Mouse (Mus musculus) cortical plate, adult 2 months (tissue): ENCODE measurements around the gene Eif3i.

Experiments
- CTCF ChIP-seq: fragments of 200-500 bp; IDR thresholded peaks from 2 replicates; pipeline ENCODE4 v1.5.1; 2011; ENCODE audit warnings: mild to moderate bottlenecking, control low read depth, low read length; ENCODE audit not compliant: insufficient read depth; ENCODE audit errors: extremely low read depth
- POLR2A ChIP-seq: fragments of 200-500 bp; IDR thresholded peaks from 2 replicates; pipeline ENCODE4 v1.6.1; 2011; ENCODE audit warnings: mild to moderate bottlenecking, low read length, control low read depth; ENCODE audit not compliant: insufficient read depth; ENCODE audit errors: extremely low read depth

DNA sequence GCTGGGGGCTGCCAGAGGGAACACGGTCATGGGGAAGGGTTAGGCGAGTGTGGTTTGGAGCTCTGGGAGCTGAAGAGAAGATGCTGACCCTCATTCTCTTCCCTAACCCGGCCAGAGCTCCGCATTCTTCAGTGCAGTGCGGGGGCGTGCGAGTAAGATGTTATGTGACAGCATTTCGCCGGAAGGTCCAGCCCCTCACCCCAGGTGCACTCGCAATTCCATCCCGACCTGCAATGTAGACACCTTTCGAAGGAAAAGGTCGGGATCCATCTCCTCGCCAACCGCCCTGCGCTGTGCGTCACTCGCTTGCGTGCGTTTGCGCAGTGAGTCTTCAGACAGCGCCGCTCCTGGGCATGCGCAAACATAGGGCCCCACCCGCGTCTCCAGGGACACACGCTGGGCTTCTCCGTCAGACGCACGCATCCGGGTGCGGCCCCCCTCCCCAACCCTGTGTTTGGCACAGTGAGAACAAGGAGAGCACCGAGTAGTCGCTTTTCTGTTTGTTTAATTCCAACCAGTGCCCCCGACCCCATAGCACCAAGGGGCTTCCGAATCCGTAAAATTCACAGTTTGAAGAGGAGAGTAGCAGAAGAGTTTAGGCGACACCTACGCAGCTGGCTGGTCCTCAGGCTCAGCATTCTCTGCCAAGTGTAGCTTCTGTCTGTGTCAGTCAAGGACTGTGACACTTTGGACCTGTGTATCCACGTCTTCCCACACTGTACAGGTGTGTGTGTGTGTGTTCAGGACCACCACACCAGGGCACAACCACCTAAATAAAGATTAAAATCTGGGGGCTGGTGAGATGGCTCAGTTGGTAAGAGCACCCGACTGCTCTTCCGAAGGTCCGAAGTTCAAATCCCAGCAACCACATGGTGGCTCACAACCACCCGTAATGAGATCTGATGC, 18.6 kb upstream of the Eif3i start, which contains the start of gene Iqcc:
- no peak for TF ChIP-seq CTCF
- TF ChIP-seq POLR2A, result peak; percentile 99
